Comparison of ENCODE assay signal across 31 mouse cellular contexts in genomic region chrX:74293431-74293830, GRCm38 (mm10).
"Had no signal": no experiment of that assay in that cellular context is flagged by ENCODE, and none has a peak within 500 bp of the region (broad histone marks: within the 10 kb centered on the region; RNA-seq: fewer than 3 reads in every experiment).

No protein-coding gene starts in this region.

- H3K4me3 ChIP-seq: heart, embryonic 10.5 days; heart, embryonic 12.5 days; heart, embryonic 13.5 days; heart, embryonic 15.5 days; hindbrain, embryonic 10.5 days; hindbrain, embryonic 12.5 days; hindbrain, embryonic 13.5 days; hindbrain, embryonic 15.5 days; intestine, embryonic 15.5 days; kidney, embryonic 15.5 days; layer of hippocampus, adult 2 months; left cerebral cortex, adult 2 months had no signal

- H3K9ac ChIP-seq: heart, embryonic 12.5 days; heart, embryonic 13.5 days; heart, embryonic 15.5 days; hindbrain, embryonic 12.5 days; hindbrain, embryonic 13.5 days; hindbrain, embryonic 14.5 days; hindbrain, embryonic 15.5 days; intestine, embryonic 15.5 days; kidney, embryonic 15.5 days had no signal

- H3K4me1 ChIP-seq: heart, embryonic 10.5 days; heart, embryonic 12.5 days; heart, embryonic 15.5 days; intestine, embryonic 15.5 days had no signal

- H3K27ac ChIP-seq: heart, embryonic 10.5 days; heart, embryonic 13.5 days; heart, embryonic 15.5 days; hindbrain, embryonic 10.5 days; hindbrain, embryonic 12.5 days; hindbrain, embryonic 13.5 days; hindbrain, embryonic 14.5 days; hindbrain, embryonic 15.5 days; hindbrain, postnatal 0 days; intestine, embryonic 15.5 days; kidney, embryonic 15.5 days; kidney, postnatal 0 days; layer of hippocampus, adult 2 months; left cerebral cortex, adult 2 months had no signal

- H3K9me3 ChIP-seq: heart, embryonic 10.5 days; heart, embryonic 12.5 days; heart, embryonic 13.5 days; heart, embryonic 15.5 days; hindbrain, embryonic 10.5 days; hindbrain, embryonic 12.5 days; hindbrain, embryonic 13.5 days; hindbrain, embryonic 15.5 days; intestine, embryonic 15.5 days; kidney, embryonic 15.5 days had no signal

- H3K27me3 ChIP-seq: heart, embryonic 12.5 days; heart, embryonic 13.5 days; heart, embryonic 15.5 days; hindbrain, embryonic 12.5 days; hindbrain, embryonic 13.5 days; hindbrain, embryonic 15.5 days; intestine, embryonic 15.5 days; kidney, embryonic 15.5 days had no signal

- DNase-seq: heart, postnatal 10 days; heart, postnatal 14 days; heart, postnatal 36 days; heart, postnatal 4 days; kidney, adult 11 months; kidney, adult 18-20 months; kidney, adult 2 months; kidney, adult 8-10 months; kidney, adult 9 months; kidney, postnatal 10 days; kidney, postnatal 14 days; kidney, postnatal 25 days; kidney, postnatal 36 days; kidney, postnatal 4 days; layer of hippocampus, adult 9-11 months; layer of hippocampus, postnatal 36 days had no signal

- H3K36me3 ChIP-seq: heart, embryonic 15.5 days had no signal
